Mouse (Mus musculus) heart, adult 11 months (tissue): ENCODE data around the gene Ltb4r2.

Experiments used
- DNase-seq: peaks from one replicate; pipeline ENCODE4 v3.0.0; 2022

Gene Ltb4r2

DNA sequence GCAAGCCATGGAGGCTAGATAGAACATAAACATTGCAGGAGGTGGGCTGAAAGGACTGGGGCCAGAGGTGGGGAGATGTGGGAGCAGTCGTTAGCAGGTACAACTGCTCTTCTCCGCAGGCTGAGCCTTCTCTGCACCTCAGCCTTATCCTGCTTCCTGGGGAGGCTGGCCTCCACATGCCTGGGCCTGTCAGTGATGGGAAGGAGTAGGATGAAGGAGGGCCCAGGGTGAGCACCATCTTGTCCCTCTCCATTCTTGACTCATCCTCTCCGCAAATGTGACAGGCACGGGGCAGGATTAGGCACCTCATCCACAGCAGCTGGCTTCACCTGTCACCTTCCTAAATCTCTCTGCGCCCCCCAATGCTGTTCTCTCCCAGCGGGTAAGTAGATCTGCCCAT is at the start of gene Ltb4r2:
Gene Ltb4r2 (plus strand): TSS at position 266 of the 400 bp plus-strand sequence.
- DNase-seq, result peak; percentile 90

DNA sequence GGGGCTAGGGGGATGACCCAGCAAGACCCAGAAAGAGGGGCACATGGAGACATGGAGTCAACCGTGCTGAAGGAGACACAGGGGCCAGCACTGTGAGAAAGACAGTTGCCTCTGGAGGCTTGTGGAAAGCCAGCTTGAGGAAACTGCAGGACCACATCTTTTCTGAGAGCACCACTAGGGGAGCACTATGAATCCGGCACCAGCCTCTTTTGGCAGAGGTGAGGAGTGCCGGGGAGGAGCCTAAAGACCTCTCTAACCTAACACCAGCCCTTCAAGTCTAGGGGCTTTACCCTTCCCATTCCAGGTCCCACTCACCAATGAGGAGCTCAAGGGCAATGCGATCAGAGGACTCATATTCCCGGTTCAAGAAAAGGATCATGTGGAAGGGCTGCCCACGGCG is 49.4 kb upstream of the Ltb4r2 start:
- DNase-seq, result no peak

DNA sequence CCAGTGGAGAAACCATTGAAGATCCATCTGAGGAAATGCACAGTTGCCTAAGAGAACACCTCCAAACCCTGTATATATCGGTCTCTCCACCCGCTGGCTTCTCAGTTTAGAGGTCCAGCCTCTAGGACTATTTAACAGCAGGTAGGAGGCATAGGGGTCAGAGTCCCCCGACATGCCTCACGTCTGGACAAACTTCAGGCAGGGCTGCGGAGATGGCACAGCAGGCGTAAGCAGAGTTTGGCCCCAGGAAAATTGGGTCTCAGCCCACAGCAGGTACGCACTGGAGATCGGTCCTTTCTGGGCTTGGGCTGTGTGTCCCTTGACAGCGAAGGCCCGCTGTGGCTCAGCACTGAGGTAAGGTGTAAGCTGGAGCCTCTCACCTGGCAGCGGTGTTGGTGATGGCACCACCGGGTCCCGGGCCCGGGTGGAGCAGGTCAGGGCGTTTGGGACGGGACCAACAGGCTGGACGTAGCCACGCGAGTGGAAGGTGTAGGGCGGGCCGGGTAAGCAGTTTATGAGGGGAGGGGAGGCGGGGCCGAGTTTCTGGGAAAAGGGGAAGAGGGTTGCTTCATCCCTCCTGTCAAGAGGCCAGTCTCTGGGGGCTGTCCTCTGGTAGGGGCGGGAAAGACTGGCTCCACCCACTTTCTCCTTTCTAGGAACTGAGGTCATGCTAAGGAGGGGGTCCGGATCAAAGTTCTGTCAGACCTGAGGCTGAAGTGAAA is 48.1 kb upstream of the Ltb4r2 start:
- peak; percentile 97 for DNase-seq

DNA sequence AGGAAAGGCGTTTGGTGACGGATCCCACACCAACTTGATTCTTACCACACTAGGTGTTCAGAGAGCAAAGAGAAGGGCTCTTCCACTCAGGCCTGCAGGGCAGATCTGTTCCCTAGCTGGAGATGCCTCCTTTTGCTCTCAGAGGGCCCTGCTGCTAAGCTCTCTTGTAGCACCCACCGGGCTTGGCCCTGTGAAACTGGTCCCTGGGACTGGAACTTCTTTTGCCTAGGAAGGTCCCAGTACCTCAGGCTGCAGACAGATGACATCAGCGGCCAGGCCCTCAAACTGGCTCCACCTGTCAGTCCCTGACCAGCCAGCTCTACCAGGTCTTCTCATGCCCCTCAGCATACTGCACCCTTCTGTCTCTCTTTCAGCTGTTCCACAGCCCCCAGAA is 47.5 kb upstream of the Ltb4r2 start, which contains the start of gene Tgm1:
Gene Tgm1 (minus strand): TSS at position 198 of the 394 bp plus-strand sequence.
- no peak for DNase-seq

DNA sequence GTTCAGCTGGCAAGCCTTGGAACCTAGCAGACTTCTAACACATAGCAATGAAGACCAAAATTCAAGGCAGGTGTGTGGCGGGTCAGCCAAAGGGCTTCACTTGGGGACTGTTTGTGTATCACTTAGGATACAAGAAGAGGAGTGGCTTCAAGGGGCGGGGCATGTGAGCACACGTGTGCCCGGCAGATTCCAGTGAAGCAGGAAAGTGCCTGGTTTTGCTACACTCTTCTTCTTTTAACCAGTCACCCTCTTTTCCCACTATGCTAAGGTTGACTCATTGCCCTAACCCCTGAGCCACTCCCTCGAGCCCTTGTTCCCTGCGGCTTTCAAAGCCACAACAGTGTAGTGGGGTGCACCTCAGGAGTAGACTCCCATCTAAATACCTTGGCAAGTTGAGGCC is 46.3 kb upstream of the Ltb4r2 start:
- peak; percentile 82 for DNase-seq

DNA sequence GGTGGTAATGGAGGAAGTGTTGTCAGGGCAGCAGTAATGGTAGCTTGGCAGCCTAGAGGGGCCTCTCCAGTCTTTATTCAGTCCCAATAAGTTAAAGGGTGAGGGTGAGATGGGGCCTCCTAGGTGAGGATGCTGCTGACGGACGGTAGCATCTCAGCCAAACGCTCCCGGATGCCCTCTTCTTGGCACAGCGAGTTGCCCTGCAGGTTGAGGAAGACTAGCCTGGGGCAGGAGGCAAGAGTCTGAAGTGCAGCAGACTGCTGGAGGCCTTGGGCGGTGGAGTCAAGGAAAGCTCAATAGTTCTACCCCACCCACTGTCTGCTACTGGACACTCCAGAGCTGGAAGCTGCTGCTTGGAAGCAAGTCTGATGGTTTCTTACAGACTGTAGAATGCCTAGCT is 45.0 kb upstream of the Ltb4r2 start:
- peak; percentile 85 for DNase-seq

DNA sequence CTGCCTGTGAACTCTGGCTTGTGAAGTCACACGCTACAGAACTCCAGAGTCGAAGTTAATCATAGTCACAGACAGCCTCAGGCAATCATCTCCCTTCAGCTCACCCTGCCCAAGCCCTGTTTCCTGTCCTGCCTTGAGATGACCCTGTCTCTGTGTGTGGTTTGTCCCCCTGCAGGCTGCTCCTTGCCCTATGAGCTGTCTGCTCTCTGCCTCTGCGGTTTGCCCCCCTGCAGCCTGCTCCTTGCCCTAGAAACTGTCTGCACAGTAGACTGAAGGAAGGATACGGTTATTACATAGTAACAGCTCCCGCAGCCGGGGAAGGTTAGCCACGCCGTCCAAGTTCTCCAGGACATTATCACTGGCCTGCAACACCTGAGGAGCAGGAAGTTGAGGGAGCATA is 44.3 kb upstream of the Ltb4r2 start:
- peak; percentile 81 for DNase-seq

DNA sequence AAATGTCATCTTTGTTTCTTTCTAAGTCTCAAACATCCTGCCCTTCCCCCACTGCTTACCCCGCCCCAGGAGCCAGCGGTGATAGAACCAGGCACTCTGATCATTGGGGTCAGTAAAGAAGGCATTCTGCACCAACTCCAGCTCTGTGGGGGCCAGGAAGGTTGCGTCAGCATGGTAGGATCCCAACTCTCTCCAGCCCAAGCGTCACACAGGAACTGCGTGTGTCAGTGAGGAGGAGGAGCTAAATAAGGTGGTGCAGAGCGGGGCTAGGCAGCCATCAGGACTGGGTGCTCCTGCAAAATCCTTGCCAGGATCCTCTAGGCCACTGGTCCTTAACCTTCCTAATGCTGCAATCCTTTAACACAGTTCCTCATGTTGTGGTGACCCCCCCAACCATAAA is 41.5 kb upstream of the Ltb4r2 start:
- DNase-seq, result peak; percentile 83

DNA sequence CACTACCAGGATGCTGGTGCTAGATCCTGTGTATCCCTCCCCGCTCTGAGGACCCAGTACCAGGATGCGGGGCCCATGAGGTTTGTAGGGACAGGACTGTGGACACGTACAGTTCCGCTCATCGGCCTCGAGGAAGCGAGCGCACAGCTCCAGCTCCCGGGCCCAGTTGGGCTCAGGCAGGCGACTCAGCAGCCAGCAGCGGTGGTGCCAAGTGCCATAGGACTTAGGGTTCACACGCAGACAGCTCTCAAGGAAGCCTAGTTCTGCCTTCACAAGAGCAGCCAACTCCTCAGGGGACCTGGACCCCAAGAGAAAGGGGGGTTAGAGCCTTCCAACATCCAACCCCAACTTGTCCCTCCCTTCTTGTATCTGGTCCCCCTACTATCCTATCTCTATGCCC is 40.6 kb upstream of the Ltb4r2 start:
- DNase-seq, result no peak

DNA sequence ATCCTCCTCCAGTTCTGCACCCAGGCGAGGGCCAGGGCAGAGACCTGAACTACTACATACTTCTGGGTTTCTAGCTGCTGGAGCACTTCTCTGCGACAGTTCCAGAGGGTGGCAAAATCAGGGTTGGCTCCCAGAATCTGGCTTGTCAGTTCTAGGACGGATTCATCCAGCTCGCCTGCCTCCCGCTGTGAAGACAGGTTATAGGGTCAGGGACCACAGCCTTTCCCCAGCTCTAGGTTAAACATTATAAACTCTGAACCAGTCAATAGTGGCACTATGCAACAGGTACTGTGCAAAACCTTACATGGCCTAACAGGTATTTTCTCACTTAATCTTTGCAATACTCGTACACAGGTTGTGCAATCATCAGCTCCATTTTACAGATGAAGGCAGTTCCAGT is 40.2 kb upstream of the Ltb4r2 start:
- no peak for DNase-seq

DNA sequence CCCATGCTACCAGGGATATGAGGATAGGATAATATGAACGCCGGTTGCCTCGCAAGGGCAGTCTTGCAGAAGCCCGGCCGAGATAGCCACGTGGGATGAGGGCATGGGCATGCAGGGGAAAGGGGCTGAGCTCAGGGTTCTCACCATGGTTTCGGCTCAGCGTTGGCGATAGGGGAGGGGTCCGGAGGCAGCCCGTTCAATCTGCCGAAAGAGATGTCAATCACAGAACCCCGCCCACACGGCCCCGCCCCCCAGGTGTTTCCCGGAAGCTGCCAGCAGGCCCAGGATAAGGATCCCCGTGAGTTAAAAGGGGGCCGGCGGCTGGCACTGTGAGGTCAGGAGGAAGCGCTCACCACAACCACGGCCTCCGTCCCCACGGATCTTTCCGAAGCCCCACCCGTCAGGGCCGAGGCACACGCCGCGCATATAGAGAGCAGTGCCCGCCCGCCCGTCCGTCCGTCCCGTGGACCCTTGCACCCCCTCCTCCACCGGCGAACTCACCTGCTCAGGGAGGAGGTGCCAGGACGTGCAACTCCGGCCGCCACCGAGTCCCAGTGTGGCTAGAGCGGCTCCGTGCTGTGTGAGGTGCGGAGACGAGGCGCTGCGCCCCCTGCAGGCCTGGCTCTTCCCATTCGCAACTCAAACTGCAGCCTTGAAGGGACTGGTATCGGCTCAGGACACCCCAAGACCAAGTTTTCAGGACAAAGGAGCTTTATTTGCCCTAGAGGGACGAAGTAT is 39.4 kb upstream of the Ltb4r2 start, which contains the start of gene Rabggta:
Gene Rabggta (minus strand): TSS at position 564 of the 738 bp plus-strand sequence.
- peak; percentile 99 for DNase-seq

DNA sequence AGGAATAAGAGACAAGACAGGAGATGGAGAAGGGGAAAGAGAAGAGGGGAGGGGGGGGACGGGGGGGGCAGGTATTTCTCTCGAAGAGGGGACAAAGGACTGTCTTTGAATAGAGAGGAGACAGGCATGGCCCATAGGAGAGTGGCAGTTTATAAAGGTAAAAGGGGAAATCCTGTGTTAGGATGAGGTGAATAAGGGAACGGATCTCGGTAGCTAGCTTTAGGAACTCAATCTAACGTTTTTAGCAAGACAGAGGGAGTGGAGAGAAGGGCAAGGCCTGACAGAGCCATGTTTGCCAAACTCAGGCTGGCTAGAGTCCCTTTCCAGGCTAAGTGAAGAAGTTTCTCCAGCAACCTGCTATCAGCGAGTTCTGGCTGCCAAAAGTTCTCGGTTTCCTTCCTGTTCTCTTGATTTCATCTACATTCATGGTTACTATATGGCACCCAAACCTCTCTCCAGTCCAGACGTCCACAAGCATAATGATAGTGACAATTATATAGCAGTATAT is 38.7 kb upstream of the Ltb4r2 start:
- no peak for DNase-seq

DNA sequence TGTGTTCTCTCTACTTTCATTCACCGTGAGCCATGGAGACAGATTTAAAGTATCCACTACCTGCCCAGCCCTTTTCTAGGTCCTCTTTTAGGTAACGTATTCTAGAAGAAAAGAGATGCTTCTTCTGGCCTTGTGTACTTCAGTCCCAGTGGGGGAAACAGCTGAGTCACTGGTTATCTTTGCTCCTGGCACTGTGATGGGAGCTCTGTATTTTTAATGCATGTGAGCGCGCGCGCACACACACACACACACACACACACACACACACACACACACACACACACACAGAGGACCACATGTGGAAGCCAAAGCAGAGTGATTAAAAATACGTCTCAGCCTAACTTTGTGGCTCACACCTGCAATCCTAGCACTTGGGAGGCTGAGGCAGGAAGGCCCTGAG is 37.8 kb upstream of the Ltb4r2 start:
- DNase-seq, result no peak

DNA sequence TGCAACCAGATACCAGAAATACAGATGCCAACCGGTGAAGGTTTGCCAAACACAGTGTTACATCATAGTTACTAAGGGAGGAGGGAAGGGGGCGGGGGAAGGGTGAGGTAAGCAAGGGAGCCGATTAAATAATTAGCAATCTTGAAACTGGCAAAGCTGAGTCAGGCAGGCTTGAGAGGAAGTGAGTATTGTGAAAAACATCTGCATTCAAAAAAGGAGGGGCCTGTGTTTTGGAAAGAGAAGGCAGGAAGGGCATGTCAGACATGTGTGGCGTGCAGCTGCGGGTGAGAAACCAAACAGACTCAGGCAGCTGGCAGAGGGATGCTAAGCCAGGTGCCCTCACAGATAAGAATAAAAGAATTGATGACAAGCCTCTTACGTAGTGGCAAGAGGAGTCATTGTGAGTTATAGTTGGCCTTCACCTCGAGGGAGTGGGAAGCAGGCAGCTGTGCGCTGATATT is 36.8 kb upstream of the Ltb4r2 start:
- DNase-seq, result peak; percentile 98

DNA sequence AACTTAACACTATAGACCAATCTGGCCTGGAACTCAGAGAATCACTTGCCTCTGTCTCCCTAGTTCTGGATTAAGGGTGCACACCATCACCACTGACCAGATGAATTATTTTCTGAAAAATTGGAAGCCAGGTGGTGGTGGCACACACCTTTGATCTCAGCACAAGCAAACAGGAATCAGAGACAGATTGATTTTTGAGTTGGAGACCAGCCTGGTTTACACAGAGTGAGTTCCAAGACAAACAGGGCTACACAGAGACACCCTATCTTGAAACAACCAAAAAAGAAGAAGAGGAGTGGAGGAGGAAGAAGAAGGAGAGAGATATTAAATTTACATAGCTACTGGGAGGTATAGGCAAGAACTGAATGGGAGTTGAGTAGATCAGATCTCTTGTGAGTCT is 35.0 kb upstream of the Ltb4r2 start:
- DNase-seq, result no peak

DNA sequence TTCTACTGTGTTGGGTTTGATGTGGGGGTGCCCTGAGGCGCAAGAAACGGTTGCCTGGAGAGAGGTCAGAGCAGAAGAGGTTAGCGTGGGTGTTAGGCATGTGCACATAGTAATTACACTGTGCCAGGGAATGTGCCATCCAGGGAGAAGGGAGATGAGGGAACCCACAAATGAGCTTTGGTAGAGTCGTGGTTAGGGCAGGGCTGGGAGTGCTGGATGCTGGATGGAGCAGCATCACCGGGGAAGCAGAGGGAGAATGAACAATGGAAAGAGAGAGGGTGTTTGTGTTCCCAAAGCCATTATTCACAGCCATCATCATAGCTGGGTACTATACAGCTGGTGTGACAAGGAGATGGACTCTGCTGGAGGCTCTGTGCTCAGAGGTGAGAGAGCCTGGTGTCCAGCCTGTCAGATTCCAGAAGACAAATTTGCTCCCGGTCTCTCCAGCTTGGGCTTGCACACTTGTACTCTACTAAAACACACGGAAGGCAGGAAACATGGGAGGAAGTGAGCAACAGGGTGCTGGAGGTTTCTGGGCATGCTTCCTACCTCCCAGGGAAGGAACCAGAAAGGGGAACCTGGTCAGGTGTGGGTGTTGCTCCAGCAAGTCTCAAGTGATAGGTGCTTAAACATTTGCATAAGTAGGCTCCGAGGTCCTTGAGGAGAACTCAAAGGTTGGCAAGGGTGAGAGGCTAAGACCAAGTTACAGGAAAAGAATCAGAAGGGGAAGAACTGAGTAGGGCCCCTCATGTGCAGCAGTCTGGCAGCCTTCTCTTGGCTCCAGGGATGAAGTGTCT is 33.1 kb upstream of the Ltb4r2 start:
- no peak for DNase-seq

DNA sequence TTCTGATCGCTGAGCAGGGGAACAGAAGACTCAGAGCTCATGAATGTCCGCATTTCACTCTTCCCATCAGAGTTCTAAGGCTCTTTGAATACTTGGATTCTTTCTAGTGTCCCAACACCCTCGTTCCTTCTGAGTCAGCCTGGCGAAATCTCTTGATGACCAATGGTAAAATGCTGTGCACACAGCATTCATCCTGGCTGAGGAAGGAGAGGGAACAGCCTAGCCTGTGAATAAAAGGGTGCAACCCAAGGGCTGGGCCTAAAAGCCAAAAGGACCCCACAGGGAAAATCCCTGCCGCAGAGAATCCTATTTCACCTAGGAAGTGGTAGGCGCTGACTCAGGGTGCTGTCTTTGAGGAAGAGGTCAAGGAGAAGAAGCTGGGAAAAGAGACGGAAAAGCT is 31.1 kb upstream of the Ltb4r2 start:
- no peak for DNase-seq

DNA sequence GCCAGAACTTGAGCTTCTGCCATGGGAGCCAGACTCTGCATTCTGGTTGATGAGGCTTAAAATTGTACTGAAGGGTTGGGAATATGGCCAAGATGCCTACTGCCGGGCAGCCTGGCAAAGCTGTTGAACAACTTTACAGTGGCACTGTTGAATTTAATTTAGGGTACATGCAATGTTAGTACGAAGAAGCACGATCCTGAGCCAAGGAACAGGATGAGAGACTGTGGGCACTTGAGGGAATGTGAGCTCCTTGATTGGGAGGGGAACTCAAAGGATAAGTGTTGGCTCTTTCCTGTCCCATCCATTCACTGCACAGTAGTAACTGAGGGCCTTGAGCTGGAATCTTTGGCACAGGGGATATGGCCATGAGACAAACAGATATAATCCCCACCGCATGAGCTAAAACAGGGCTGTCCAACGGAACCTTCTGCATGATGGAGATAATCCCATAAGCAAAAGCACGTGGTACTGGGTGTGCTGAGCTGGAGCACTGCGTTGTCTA is 30.6 kb upstream of the Ltb4r2 start:
- DNase-seq, result no peak

DNA sequence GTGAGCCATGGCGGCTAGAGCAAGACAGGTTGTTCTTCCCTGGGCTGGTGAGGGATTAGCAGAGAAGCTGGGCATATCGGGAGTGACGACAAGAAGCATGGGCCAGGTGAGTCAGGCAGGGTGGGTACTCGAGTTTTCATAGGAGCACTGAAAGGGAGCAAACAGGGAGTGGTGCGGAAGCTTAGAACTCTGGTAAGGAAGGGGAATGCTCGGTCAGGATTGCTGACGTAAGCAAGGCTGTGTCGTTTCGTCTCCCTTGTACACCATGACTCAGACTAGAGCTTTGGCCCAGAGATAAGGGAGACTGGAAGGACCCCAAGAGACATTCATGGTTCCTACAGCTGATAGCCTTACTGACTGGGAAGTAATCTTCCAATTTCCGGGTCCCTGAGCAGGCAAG is 27.3 kb upstream of the Ltb4r2 start:
- DNase-seq, result peak; percentile 84

DNA sequence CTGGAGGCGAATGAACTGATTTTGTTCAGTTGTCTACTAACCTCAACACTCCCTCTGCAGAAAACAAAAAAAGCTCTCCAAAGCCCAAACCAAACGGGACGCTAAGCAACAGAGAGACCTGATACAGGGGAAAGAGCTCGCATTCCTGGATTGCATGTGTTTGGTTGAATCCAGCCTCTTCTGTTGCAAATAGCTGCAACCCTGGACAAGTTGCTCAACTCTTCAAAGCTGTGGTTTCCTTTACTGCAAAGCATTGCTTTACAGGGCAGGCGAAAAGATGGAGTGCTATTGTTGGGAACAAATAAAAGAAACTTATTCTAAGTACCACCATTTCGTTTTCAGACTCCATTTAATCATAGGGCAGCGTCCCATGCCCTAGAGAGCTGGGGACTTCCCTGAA is 26.4 kb upstream of the Ltb4r2 start:
- DNase-seq, result no peak

DNA sequence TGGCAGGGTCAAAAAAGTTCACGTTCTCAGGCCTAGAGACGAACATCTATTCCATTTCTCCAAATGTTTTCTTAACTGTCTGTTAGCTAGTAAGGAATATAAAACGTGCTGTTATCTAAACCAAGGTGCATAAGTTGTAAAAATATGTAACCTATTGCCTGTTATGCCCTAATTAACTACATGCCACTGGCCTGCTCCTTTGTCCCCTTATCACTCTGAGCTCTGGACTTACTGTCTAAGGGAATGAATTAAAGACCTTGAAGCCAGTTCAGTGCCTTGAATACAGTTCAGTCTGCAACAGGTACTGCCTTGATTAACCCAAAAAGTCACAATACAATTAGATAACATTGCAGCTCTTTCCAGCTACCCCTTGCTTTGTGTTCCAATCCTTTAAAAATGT is 25.9 kb upstream of the Ltb4r2 start:
- DNase-seq, result no peak

DNA sequence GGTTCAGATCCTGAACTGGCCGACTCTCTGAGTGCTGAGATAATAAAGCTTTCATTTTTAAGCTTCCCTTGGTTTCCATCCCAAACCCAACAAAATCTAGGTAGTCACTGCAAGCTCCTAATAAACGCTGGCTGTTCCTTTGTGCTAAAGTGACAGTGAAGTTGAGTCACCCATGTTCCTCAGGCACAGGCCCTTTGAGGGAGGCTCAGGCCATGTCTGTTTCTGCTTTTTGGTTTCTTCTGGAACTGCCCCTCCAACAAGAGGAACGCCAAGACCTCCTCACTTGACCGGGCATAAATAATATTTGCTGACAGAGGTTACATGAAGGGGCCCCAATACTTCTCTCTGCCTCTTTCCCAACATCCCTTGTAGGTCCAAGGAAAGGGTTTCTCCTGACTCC is 25.5 kb upstream of the Ltb4r2 start:
- DNase-seq, result no peak

DNA sequence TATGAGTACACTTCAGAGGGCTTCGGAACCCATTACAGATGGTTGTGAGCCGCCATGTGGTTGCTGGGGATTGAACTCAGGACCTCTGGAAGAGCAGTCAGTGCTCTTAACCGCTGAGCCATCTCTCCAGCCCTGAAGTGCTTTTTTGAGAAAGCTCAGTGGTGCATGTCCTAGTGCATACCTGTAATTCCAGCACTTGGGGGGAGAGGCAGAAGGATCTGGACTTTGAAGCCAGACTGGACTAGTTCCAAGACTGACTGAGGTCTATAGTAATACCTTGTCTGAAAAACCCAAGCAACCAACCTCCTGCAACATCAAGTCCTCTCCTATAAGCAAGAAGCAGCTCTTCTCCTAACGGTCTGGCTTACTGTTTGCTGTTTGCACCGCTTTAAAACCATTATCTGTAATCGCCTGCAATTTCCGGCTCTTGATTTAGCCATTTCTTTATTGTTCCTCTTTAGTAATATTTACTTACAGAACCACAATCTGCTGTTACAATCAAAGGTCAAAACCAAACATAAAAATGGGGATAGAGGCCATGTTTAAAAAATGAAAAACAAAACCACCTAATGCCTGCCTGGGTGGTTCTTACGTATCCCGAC is 24.0 kb upstream of the Ltb4r2 start:
- DNase-seq, result no peak
